ENCODE assay signal across 34 mouse cellular contexts in the genomic region with DNA sequence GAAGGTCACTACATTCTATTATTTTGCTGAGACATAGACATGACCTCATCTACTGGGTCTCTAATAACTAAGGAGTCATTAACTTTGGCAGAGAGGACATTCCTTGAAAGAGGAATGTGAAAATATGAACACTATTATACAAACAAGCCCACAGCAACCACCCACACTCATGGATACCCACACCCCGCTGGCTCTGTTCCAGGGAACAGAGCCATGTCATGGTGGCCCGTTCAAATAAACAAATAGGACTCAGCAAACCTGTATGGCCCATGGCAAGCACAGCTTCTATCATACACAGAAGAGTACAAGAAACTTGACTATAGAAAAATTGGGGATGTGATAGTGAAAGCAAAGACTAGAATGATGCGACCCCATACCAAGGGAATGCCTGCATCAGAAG.
"Had no signal": no experiment of that assay in that cellular context is flagged by ENCODE, and none has a peak within 500 bp of the region (broad histone marks: within the 10 kb centered on the region; RNA-seq: fewer than 3 reads in every experiment).

No protein-coding gene starts in this region.

- H3K4me1 ChIP-seq: heart, embryonic 12.5 days; heart, embryonic 13.5 days; heart, embryonic 15.5 days; hindbrain, embryonic 10.5 days; hindbrain, embryonic 12.5 days; hindbrain, embryonic 15.5 days; intestine, embryonic 15.5 days; kidney, embryonic 15.5 days had no signal

- ATAC-seq: hindbrain, embryonic 16.5 days; hindbrain, postnatal 0 days; inflammation-experienced regulatory T-cells, adult 6 months; intestine, embryonic 15.5 days; intestine, embryonic 16.5 days; intestine, postnatal 0 days had no signal

- H3K4me3 ChIP-seq: heart, embryonic 12.5 days; heart, embryonic 13.5 days; heart, embryonic 15.5 days; hindbrain, embryonic 10.5 days; hindbrain, embryonic 12.5 days; hindbrain, embryonic 13.5 days; hindbrain, embryonic 15.5 days; intestine, embryonic 15.5 days; kidney, embryonic 15.5 days; layer of hippocampus, adult 2 months; left cerebral cortex, adult 2 months had no signal

- H3K9me3 ChIP-seq: heart, embryonic 12.5 days; heart, embryonic 13.5 days; heart, embryonic 15.5 days; hindbrain, embryonic 10.5 days; hindbrain, embryonic 12.5 days; hindbrain, embryonic 13.5 days; hindbrain, embryonic 15.5 days; intestine, embryonic 15.5 days; kidney, embryonic 15.5 days had no signal

- H3K9ac ChIP-seq: heart, embryonic 12.5 days; heart, embryonic 13.5 days; heart, embryonic 15.5 days; hindbrain, embryonic 12.5 days; hindbrain, embryonic 13.5 days; hindbrain, embryonic 14.5 days; hindbrain, embryonic 15.5 days; intestine, embryonic 15.5 days; kidney, embryonic 15.5 days had no signal

- H3K4me2 ChIP-seq: heart, embryonic 11.5 days; heart, embryonic 12.5 days; heart, embryonic 13.5 days; heart, embryonic 15.5 days; hindbrain, embryonic 12.5 days; hindbrain, embryonic 13.5 days; hindbrain, embryonic 14.5 days; hindbrain, embryonic 15.5 days; intestine, embryonic 15.5 days; kidney, embryonic 15.5 days had no signal

- H3K36me3 ChIP-seq: heart, embryonic 12.5 days; heart, embryonic 13.5 days; heart, embryonic 15.5 days; hindbrain, embryonic 10.5 days; hindbrain, embryonic 12.5 days; hindbrain, embryonic 13.5 days; hindbrain, embryonic 15.5 days; intestine, embryonic 15.5 days; kidney, embryonic 15.5 days had no signal

- H3K27ac ChIP-seq: heart, embryonic 13.5 days; heart, embryonic 15.5 days; hindbrain, embryonic 10.5 days; hindbrain, embryonic 12.5 days; hindbrain, embryonic 13.5 days; hindbrain, embryonic 14.5 days; hindbrain, embryonic 15.5 days; hindbrain, postnatal 0 days; intestine, embryonic 15.5 days; kidney, embryonic 15.5 days; kidney, postnatal 0 days; layer of hippocampus, adult 2 months; left cerebral cortex, adult 2 months had no signal

- H3K27me3 ChIP-seq: heart, embryonic 12.5 days; heart, embryonic 13.5 days; heart, embryonic 15.5 days; hindbrain, embryonic 12.5 days; hindbrain, embryonic 13.5 days; hindbrain, embryonic 15.5 days; intestine, embryonic 15.5 days; kidney, embryonic 15.5 days had no signal

- DNase-seq: heart, postnatal 10 days; heart, postnatal 36 days; heart, postnatal 4 days; kidney, adult 11 months; kidney, adult 18-20 months; kidney, adult 2 months; kidney, adult 8-10 months; kidney, adult 9 months; kidney, postnatal 10 days; kidney, postnatal 14 days; kidney, postnatal 25 days; kidney, postnatal 36 days; kidney, postnatal 4 days; layer of hippocampus, adult 9-11 months; layer of hippocampus, postnatal 36 days had no signal
